Mouse (Mus musculus) thymus, postnatal 4 days (tissue): ENCODE measurements around the gene Tlcd2.
"Not testable (repeated sequence)": the region's sequence is repeated elsewhere in the genome, so short reads cannot be mapped to it uniquely, and the experiment has no call there.

Source experiments
- DNase-seq: peaks from one replicate; pipeline ENCODE4 v3.0.0; 2021

Gene Tlcd2

GRCm38 (mm10) chr11:75450304-75450908 lies 11.1 kb upstream of the Tlcd2 start:
- DNase-seq, result no peak

GRCm38 (mm10) chr11:75450936-75451335 lies 10.6 kb upstream of the Tlcd2 start:
- DNase-seq, result no peak

GRCm38 (mm10) chr11:75452081-75452480 lies 9.4 kb upstream of the Tlcd2 start:
- no peak for DNase-seq

- DNase-seq, result no peak
Observed at GRCm38 (mm10) chr11:75452812-75453557, 8.5 kb upstream of the Tlcd2 start.

GRCm38 (mm10) chr11:75453991-75454930 lies 7.3 kb upstream of the Tlcd2 start, which contains the start of gene Wdr81:
Wdr81 (minus strand) TSS chr11:75454717.
- peak; percentile 86 for DNase-seq

- DNase-seq, result peak; percentile 42
Observed at GRCm38 (mm10) chr11:75455041-75455736, 6.3 kb upstream of the Tlcd2 start.

- DNase-seq, result not testable (repeated sequence)
Observed at GRCm38 (mm10) chr11:75455971-75456370, 5.5 kb upstream of the Tlcd2 start.

- DNase-seq, result peak; percentile 31
Observed at GRCm38 (mm10) chr11:75456440-75456871, 5.1 kb upstream of the Tlcd2 start.

GRCm38 (mm10) chr11:75458169-75458568 lies 3.3 kb upstream of the Tlcd2 start:
- peak; percentile 75 for DNase-seq

- peak; percentile 40 for DNase-seq
Observed at GRCm38 (mm10) chr11:75458628-75459041, 2.9 kb upstream of the Tlcd2 start.

- no peak for DNase-seq
Observed at GRCm38 (mm10) chr11:75459141-75459711, 2.3 kb upstream of the Tlcd2 start.

- DNase-seq, result peak; percentile 31
Observed at GRCm38 (mm10) chr11:75459751-75460102, 1.8 kb upstream of the Tlcd2 start.

- peak; percentile 88 for DNase-seq
Observed at GRCm38 (mm10) chr11:75460103-75460843, 1.2 kb upstream of the Tlcd2 start.

GRCm38 (mm10) chr11:75461743-75462252 lies 283 bp downstream of the Tlcd2 start:
- DNase-seq, result no peak

- peak; percentile 64 for DNase-seq
Observed at GRCm38 (mm10) chr11:75462253-75462783, 803 bp downstream of the Tlcd2 start.

- peak; percentile 77 for DNase-seq
Observed at GRCm38 (mm10) chr11:75462865-75463336, 1.4 kb downstream of the Tlcd2 start.

- no peak for DNase-seq
Observed at GRCm38 (mm10) chr11:75463624-75464023, 2.1 kb downstream of the Tlcd2 start.

- DNase-seq, result no peak
Observed at GRCm38 (mm10) chr11:75464417-75464816, 2.9 kb downstream of the Tlcd2 start.

- DNase-seq, result no peak
Observed at GRCm38 (mm10) chr11:75465051-75465450, 3.5 kb downstream of the Tlcd2 start.

- DNase-seq, result no peak
Observed at GRCm38 (mm10) chr11:75466731-75467505, 5.4 kb downstream of the Tlcd2 start.
